Mouse (Mus musculus): ENCODE measurements around the gene Dnmbp. TPM values are rescaled to one million over a fixed set of nuclear protein-coding genes. Genes with fewer than 3 reads are reported as not detected.

The Dnmbp gene
- polyA plus RNA-seq, 1 experiment from 2014 or later: 15.3 TPM

GRCm38 (mm10) chr19:43886371-43887099 lies 53.5 kb downstream of the Dnmbp start:
- WGBS: 60% methylated on average over 12 of the region's 12 CpGs
- Histone ChIP-seq H3K36me3 (ENCODE audit: control insufficient read depth, insufficient read depth, low read length) (no peaks in the 10 kb centered on the region), H3K27ac (replicated peaks; ENCODE audit: low read depth, low read length) (no peak overlapping the region), H3K9ac (ENCODE audit: low read depth, low read length) (0 out of 2 replicates have a peak overlapping the region, but pooled peaks have one; percentile 15), H3K9me3 (ENCODE audit: control insufficient read depth, low read length) (0 out of 2 replicates have a peak, but pooled peaks cover 4% of the 10 kb centered on the region), H3K27me3 (replicated peaks; ENCODE audit: control insufficient read depth, insufficient read depth, low read length) (no peaks in the 10 kb centered on the region), H3K4me2 (ENCODE audit: low read depth, low read length) (0 out of 2 replicates have a peak overlapping the region, but pooled peaks have one; percentile 3), H3K4me1 (ENCODE audit: control insufficient read depth, insufficient read depth, low read length) (peaks cover 13% of the 10 kb centered on the region; the same call in 1 of the 2 replicates), H3K4me3 (ENCODE audit: low read depth, low read length) (no peak overlapping the region)
- no peak for DNase-seq (ENCODE audit: low spot score)
- ATAC-seq (ENCODE audit: low read depth): no peak

- no peak overlapping the region for H3K27ac ChIP-seq (replicated peaks; ENCODE audit: low read depth, low read length)
- WGBS: 67% methylated on average over 13 of the region's 13 CpGs
- ATAC-seq (ENCODE audit: low read depth): no peak
These were observed 55.1 kb downstream of the Dnmbp start for GRCm38 (mm10) chr19:43884668-43885498.

DNA sequence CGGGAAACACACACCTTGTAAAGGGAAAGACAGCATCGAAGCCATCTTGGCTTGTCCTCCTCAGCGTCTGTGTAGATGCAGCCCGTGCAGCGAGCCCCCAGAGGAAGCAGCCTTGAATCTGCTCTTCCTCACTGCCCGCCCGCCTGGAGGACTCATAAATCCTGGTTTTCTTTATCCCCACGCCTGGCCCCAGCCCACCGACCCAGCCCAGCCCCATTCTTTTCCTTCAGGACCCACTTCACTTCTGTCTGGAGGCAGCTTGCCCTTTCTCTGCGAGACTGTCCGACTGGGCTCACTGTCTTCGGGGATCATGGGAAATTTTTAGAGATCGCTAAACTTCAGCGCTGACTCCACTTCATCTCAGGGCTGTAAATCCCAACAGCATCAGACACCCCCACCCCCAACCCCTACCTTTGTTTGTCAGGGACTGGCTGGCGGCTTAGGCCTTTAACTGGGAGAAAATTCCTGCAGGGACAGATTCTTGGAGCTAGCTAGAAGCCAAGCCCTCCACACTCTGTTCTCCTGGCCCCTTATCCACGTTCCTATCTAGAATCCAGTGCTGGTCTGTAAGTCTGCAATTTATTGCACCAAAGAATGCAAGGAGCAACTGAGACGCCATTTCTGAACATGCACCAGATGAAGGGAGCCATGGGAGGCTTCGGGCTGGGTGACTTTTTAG lies 57.0 kb downstream of the Dnmbp start:
- 30% methylated on average over 18 of the region's 18 CpGs for WGBS
- H3K4me3 ChIP-seq (ENCODE audit: low read depth, low read length): peak overlapping the region; percentile 11
- peak overlapping the region; percentile 39 for H3K4me2 ChIP-seq (ENCODE audit: low read depth, low read length)
- H3K27ac ChIP-seq (replicated peaks; ENCODE audit: low read depth, low read length): peak overlapping the region; percentile 63
- peaks cover 25% of the 10 kb centered on the region for H3K4me1 ChIP-seq (ENCODE audit: control insufficient read depth, insufficient read depth, low read length)
- H3K27me3 ChIP-seq (replicated peaks; ENCODE audit: control insufficient read depth, insufficient read depth, low read length): no peaks in the 10 kb centered on the region
- peak overlapping the region; percentile 42; the same call in 1 of the 2 replicates for H3K9ac ChIP-seq (ENCODE audit: low read depth, low read length)
- peak; percentile 52 for DNase-seq (ENCODE audit: low spot score)
- H3K9me3 ChIP-seq (ENCODE audit: control insufficient read depth, low read length): 0 out of 2 replicates have a peak, but pooled peaks cover 4% of the 10 kb centered on the region
- ATAC-seq (ENCODE audit: low read depth): peak; percentile 17; the same call in 1 of the 2 replicates
- no peaks in the 10 kb centered on the region for H3K36me3 ChIP-seq (ENCODE audit: control insufficient read depth, insufficient read depth, low read length)

More at GRCm38 (mm10) chr19:43884668-43885498, 55.1 kb downstream of the Dnmbp start:
- no peak overlapping the region for H3K4me2 ChIP-seq (ENCODE audit: low read depth, low read length)
- H3K4me1 ChIP-seq (ENCODE audit: control insufficient read depth, insufficient read depth, low read length): peaks cover 20% of the 10 kb centered on the region
- DNase-seq (ENCODE audit: low spot score): no peak
- no peak overlapping the region for H3K9ac ChIP-seq (ENCODE audit: low read depth, low read length)
- H3K36me3 ChIP-seq (ENCODE audit: control insufficient read depth, insufficient read depth, low read length): no peaks in the 10 kb centered on the region
- H3K4me3 ChIP-seq (ENCODE audit: low read depth, low read length): no peak overlapping the region
- H3K27me3 ChIP-seq (replicated peaks; ENCODE audit: control insufficient read depth, insufficient read depth, low read length): no peaks in the 10 kb centered on the region
- H3K9me3 ChIP-seq (ENCODE audit: control insufficient read depth, low read length): 0 out of 2 replicates have a peak, but pooled peaks cover 4% of the 10 kb centered on the region

DNA sequence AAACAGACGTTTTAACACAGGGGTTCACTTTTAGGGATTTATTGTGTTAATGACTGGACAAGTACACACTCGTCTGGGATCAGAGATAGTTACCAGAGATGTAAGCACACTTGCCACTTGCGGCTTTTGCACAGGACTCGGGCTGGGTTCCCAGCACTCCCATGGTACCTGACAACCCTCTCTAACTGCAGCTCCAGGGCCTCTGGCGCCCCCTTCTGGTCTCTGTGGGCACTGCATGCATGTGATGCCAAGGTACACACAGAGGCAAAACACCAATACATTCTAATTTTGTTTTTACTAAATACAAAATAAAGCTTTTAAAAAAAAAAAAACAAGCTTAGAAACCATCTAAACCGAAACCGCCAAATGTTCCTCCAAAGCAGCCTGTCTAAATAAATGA lies 58.4 kb downstream of the Dnmbp start:
- Histone ChIP-seq H3K9ac (ENCODE audit: low read depth, low read length) (no peak overlapping the region), H3K9me3 (ENCODE audit: control insufficient read depth, low read length) (0 out of 2 replicates have a peak, but pooled peaks cover 4% of the 10 kb centered on the region), H3K27me3 (replicated peaks; ENCODE audit: control insufficient read depth, insufficient read depth, low read length) (no peaks in the 10 kb centered on the region), H3K4me1 (ENCODE audit: control insufficient read depth, insufficient read depth, low read length) (peaks cover 26% of the 10 kb centered on the region), H3K4me2 (ENCODE audit: low read depth, low read length) (no peak overlapping the region), H3K36me3 (ENCODE audit: control insufficient read depth, insufficient read depth, low read length) (no peaks in the 10 kb centered on the region), H3K27ac (replicated peaks; ENCODE audit: low read depth, low read length) (no peak overlapping the region), H3K4me3 (ENCODE audit: low read depth, low read length) (no peak overlapping the region)
- DNase-seq (ENCODE audit: low spot score) (no peak), ATAC-seq (ENCODE audit: low read depth) (no peak)
- 86% methylated on average over 7 of the region's 7 CpGs for WGBS

GRCm38 (mm10) chr19:43880420-43880819 lies 59.6 kb downstream of the Dnmbp start:
- 17% methylated on average over 3 of the region's 3 CpGs for WGBS
- no peak for ATAC-seq (ENCODE audit: low read depth)
- Histone ChIP-seq H3K4me2 (ENCODE audit: low read depth, low read length) (peak overlapping the region; percentile 72; the same call in 1 of the 2 replicates), H3K9me3 (ENCODE audit: control insufficient read depth, low read length) (0 out of 2 replicates have a peak, but pooled peaks cover 4% of the 10 kb centered on the region), H3K27me3 (replicated peaks; ENCODE audit: control insufficient read depth, insufficient read depth, low read length) (no peaks in the 10 kb centered on the region), H3K9ac (ENCODE audit: low read depth, low read length) (no peak overlapping the region; the same call in 1 of the 2 replicates), H3K36me3 (ENCODE audit: control insufficient read depth, insufficient read depth, low read length) (no peaks in the 10 kb centered on the region), H3K4me3 (ENCODE audit: low read depth, low read length) (no peak overlapping the region), H3K4me1 (ENCODE audit: control insufficient read depth, insufficient read depth, low read length) (peaks cover 26% of the 10 kb centered on the region), H3K27ac (replicated peaks; ENCODE audit: low read depth, low read length) (0 out of 2 replicates have a peak overlapping the region, but pooled peaks have one; percentile 28)
- DNase-seq (ENCODE audit: low spot score): no peak

GRCm38 (mm10) chr19:43879401-43880212 lies 60.4 kb downstream of the Dnmbp start:
- 2% methylated on average over 31 of the region's 41 CpGs for WGBS
- Histone ChIP-seq H3K27ac (replicated peaks; ENCODE audit: low read depth, low read length) (peak overlapping the region; percentile 92), H3K4me1 (ENCODE audit: control insufficient read depth, insufficient read depth, low read length) (peaks cover 26% of the 10 kb centered on the region), H3K4me3 (ENCODE audit: low read depth, low read length) (peak overlapping the region; percentile 69), H3K27me3 (replicated peaks; ENCODE audit: control insufficient read depth, insufficient read depth, low read length) (no peaks in the 10 kb centered on the region), H3K9ac (ENCODE audit: low read depth, low read length) (peak overlapping the region; percentile 85), H3K36me3 (ENCODE audit: control insufficient read depth, insufficient read depth, low read length) (peaks cover 6% of the 10 kb centered on the region), H3K9me3 (ENCODE audit: control insufficient read depth, low read length) (0 out of 2 replicates have a peak, but pooled peaks cover 4% of the 10 kb centered on the region), H3K4me2 (ENCODE audit: low read depth, low read length) (peak overlapping the region; percentile 72)
- ATAC-seq (ENCODE audit: low read depth) (peak; percentile 92), DNase-seq (ENCODE audit: low spot score) (peak; percentile 92)

DNA sequence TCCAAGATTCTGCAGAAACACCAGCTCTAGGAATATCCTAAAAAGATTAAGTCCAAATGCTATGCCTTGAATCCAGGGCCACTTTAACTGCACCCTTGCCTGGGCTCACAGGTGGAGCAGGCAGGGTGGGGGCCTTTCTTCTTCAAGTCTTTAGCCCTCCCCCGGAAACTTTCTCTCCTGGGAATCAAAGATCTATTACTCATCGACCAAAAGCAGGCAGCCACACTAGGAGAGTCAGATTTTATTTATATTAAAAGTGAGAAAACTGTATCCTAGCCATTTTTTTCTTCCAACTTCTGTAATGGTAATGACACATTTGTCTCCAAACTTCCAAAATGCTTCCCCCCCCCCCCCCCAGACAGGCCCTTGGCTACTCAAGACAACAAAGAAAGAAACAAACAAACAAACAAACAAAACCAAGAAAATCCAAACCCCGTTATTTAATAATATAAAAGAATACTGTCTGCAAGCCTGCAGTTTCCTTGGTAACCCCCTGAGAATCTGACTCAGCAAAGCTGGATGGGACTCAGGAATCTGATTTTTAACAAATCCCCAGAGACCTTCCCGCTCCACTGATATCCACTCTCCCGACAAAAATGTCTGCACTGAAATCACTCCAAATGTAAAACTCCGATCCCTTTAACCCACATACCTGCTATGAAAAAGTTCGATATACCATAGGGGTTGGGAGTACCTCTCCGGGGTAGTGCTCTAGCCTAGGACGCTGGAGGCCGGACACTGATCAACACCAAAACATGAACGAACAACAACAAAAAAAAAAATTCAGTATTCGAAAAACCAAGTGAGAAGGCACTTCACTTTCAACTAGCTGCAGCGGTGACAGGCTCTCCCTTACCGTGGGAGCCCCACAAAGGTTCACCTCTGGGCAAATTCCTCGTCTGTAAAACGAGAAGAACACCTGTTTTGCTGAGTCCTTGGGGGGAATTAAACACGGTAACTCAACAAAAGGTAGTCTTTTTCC lies 61.6 kb downstream of the Dnmbp start:
- H3K4me1 ChIP-seq (ENCODE audit: control insufficient read depth, insufficient read depth, low read length): peaks cover 25% of the 10 kb centered on the region
- peak overlapping the region; percentile 69 for H3K4me3 ChIP-seq (ENCODE audit: low read depth, low read length)
- DNase-seq (ENCODE audit: low spot score) (peak; percentile 70), ATAC-seq (ENCODE audit: low read depth) (no peak)
- H3K36me3 ChIP-seq (ENCODE audit: control insufficient read depth, insufficient read depth, low read length): peaks cover 18% of the 10 kb centered on the region
- H3K27ac ChIP-seq (replicated peaks; ENCODE audit: low read depth, low read length): peak overlapping the region; percentile 92
- H3K9ac ChIP-seq (ENCODE audit: low read depth, low read length): peak overlapping the region; percentile 85
- 0 out of 2 replicates have a peak, but pooled peaks cover 4% of the 10 kb centered on the region for H3K9me3 ChIP-seq (ENCODE audit: control insufficient read depth, low read length)
- no peaks in the 10 kb centered on the region for H3K27me3 ChIP-seq (replicated peaks; ENCODE audit: control insufficient read depth, insufficient read depth, low read length)
- H3K4me2 ChIP-seq (ENCODE audit: low read depth, low read length): peak overlapping the region; percentile 72
- WGBS: 3% methylated on average over 17 of the region's 17 CpGs

All from embryonic facial prominence, embryonic 14.5 days (tissue).